Mouse (Mus musculus) spleen, adult 2 months (tissue): ENCODE results near the gene Sorbs1. TPM values are rescaled to one million over a fixed set of nuclear protein-coding genes. Genes with fewer than 3 reads are reported as not detected.

Experiments
- DNase-seq, 2 experiments: peaks; one replicate each; pipeline versions ENCODE4 v3.0.0 to v3.0.0-alpha.2; 2012 to 2021; ENCODE audit warnings: low spot score in 2 of 2, low read depth in 1 of 2
- H3K27ac ChIP-seq: fragments of 200-500 bp; 2 replicates; pipeline ENCODE4 v1.5.1; 2012; ENCODE audit warnings: low read length, inconsistent platforms; ENCODE audit not compliant: insufficient read depth
- H3K27me3 ChIP-seq: fragments of 200-500 bp; 2 replicates; pipeline ENCODE4 v1.6.1; 2012; ENCODE audit warnings: mild to moderate bottlenecking, moderate library complexity, low read length, inconsistent platforms; ENCODE audit not compliant: control insufficient read depth, insufficient read depth
- H3K36me3 ChIP-seq: fragments of 200-500 bp; 2 replicates; pipeline ENCODE4 v1.6.1; 2012; ENCODE audit warnings: mild to moderate bottlenecking, low read length, inconsistent platforms; ENCODE audit not compliant: control insufficient read depth, insufficient read depth
- H3K4me1 ChIP-seq: fragments of 200-500 bp; 2 replicates; pipeline ENCODE4 v1.6.1; 2011; ENCODE audit warnings: inconsistent platforms; ENCODE audit not compliant: control insufficient read depth, insufficient read depth, insufficient read length
- H3K4me3 ChIP-seq: fragments of 200-500 bp; 2 replicates; pipeline ENCODE4 v1.5.1; 2011; ENCODE audit warnings: mild to moderate bottlenecking, inconsistent platforms; ENCODE audit not compliant: insufficient read depth, insufficient read length; ENCODE audit errors: extremely low read depth
- CTCF ChIP-seq: fragments of 200-500 bp; IDR thresholded peaks from 2 replicates; pipeline ENCODE4 v1.5.1; 2011; ENCODE audit warnings: mild to moderate bottlenecking, inconsistent platforms; ENCODE audit not compliant: insufficient read depth, insufficient read length, insufficient replicate concordance; ENCODE audit errors: extremely low read depth
- POLR2A ChIP-seq: fragments of 200-500 bp; IDR thresholded peaks from 2 replicates; pipeline ENCODE4 v1.6.1; 2011; ENCODE audit warnings: low read depth, low read length, inconsistent platforms
- WGBS: fragments of 180-500 bp; shearing (Covaris S2); methylation state at CpG from one replicate; pipeline ENCODE4 v1.1.7; 2018; 5-methylcytosine and 5-hydroxymethylcytosine counted together
- polyA plus RNA-seq: library from polyadenylated mRNA; depleted of rRNA; stranded (reverse); fragments of >200 nt; gene quantifications from 2 replicates; pipeline ENCODE4 v1.2.3, GENCODE M21; 2012

Sorbs1 gene
- polyA plus RNA-seq, 1 experiment = 6.4 TPM

DNA sequence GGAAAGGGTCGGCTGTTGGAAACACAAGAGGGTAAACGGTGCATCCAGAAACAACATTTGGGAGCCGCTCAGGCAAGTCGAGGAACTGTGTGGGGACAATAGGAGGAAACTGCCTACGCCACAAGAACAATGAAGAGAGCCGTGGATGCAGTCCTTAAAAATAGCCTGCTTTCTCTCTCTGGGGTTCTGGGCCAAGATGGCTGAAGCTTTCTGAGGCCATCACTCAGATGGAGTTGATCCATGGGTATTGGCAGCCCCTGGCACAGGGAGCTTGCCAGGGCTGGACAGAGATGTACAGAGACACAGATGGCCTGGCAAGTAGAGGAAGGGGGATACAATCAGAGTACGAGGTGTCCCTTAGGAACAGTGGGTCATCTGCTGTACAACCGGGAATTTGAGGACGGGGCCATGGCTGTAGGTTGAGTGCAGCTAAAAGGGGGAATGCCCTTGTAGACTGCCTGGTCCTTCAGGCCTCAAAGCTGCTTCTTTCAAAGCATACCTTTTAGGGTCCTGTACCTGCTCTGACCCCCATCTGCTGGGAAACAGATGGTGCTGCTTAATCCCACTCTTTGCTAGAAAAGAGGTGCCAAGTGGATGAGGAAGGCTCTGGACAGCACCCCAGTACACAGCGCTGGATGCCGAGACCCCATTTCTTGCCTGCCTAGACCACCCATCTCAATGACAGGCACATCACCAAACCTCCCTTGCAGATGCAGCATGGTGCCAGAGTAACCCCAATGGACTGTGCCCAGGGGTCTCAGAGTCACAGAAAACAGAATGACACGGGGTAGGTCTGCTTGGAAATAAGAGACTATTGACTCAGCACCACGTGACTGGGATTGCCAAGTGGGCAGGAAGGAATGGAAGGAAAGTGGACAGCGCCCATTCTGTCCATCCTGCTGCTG, 117.6 kb downstream of the Sorbs1 start:
- Histone ChIP-seq H3K27me3 (no peaks in the 10 kb centered on the region), H3K36me3 (no peaks in the 10 kb centered on the region), H3K4me1 (no peaks in the 10 kb centered on the region), H3K4me3 (no peak overlapping the region), H3K27ac (no peak overlapping the region)
- DNase-seq = no peak
- TF ChIP-seq POLR2A (no peak), CTCF (no peak)
- WGBS = 82% methylated on average over 14 of the region's 14 CpGs

DNA sequence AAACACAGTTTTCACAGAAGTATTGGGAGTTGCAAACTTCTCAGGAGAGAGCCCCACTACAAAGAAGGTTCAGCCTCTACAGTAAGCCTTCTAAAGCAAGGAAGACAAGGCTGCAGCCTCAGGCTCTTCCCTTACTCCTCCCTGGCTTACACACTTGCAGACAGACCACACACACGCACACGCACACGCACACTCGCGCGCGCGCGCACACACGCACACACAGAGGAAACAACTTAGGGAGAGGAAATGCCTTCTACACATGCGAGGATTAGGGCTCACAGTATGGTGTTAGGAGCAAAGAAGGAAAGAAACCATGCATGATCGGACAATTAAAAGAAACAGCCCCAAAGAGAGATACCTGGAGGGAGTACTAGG, 118.3 kb downstream of the Sorbs1 start:
- H3K36me3 ChIP-seq = no peaks in the 10 kb centered on the region
- no peak for TF ChIP-seq POLR2A
- TF ChIP-seq CTCF = no peak
- H3K4me1 ChIP-seq = no peaks in the 10 kb centered on the region
- no peaks in the 10 kb centered on the region for H3K27me3 ChIP-seq
- H3K4me3 ChIP-seq = no peak overlapping the region
- WGBS = 54% methylated on average over 12 of the region's 12 CpGs
- no peak for DNase-seq
- H3K27ac ChIP-seq = no peak overlapping the region

DNA sequence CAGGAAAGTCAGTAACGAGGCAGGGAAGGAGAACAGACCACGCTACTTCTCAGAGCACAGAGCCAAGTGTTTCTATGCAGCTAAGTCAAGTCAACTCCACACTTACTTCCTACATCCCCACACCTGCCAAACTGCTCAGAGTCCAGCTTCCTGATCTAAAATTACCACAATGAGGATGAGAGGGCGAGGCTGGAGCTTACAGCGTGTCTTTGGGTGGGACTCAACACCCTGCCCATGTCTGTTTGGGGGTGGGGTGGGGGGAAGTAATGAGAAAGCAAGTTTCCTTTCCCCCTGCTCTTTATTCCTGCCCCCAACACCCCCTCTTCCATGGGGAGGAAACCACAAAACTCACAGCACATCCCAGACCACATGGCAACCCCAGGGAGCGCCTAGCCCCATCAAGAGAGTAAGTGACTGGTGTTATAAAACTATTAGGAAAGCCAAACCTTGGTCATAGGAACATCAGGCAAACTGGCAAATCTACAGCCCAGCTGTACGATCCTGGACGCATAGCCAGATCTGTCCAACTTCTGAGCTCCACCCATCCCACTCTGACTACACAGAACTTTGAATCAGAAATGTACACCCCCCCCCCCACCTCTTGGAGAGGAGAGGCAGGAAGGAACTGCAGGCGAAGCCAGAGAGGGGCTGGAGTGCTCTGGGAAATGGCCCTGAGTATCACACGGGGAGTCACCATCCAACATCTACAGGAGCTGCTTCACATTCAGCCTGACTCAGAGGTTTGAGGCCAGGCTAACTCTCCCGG, 118.8 kb downstream of the Sorbs1 start:
- Histone ChIP-seq H3K4me3 (no peak overlapping the region), H3K27ac (no peak overlapping the region), H3K4me1 (no peaks in the 10 kb centered on the region), H3K36me3 (no peaks in the 10 kb centered on the region), H3K27me3 (no peaks in the 10 kb centered on the region)
- 49% methylated on average over 10 of the region's 10 CpGs for WGBS
- DNase-seq = no peak
- TF ChIP-seq POLR2A (no peak), CTCF (no peak)

DNA sequence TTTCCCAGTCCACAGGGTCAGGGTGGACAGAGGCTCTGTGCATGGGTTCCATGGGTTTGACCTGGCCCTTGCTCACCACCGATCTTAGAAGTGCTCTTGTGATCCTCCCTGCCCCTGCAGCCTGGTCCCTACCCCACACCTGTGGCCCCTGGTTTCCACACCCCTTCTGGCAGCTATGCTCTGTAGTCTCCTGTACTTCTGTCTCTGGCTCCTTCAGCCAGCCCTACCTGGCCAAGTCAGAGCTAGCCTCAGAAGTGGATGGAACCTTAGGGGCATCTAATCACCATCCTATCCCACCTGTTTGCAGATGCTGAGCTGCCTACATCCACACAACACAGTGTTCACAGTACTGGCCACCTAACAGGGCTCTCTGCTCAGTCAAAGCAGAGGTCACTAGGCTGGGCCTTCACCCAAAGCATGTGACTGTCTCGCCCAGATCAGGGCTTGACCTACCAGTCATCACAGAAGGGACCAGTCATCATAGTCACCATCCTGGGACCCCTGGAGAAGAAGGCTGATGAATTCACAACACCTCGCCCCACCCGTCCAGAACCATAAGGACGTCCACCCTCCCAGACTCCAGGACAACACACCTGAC, 120.7 kb downstream of the Sorbs1 start:
- H3K4me1 ChIP-seq = no peaks in the 10 kb centered on the region
- no peak overlapping the region for H3K4me3 ChIP-seq
- no peak overlapping the region for H3K27ac ChIP-seq
- no peaks in the 10 kb centered on the region for H3K27me3 ChIP-seq
- no peak for TF ChIP-seq CTCF
- no peak for TF ChIP-seq POLR2A
- DNase-seq = no peak
- no peaks in the 10 kb centered on the region for H3K36me3 ChIP-seq
- 84% methylated on average over 5 of the region's 5 CpGs for WGBS

DNA sequence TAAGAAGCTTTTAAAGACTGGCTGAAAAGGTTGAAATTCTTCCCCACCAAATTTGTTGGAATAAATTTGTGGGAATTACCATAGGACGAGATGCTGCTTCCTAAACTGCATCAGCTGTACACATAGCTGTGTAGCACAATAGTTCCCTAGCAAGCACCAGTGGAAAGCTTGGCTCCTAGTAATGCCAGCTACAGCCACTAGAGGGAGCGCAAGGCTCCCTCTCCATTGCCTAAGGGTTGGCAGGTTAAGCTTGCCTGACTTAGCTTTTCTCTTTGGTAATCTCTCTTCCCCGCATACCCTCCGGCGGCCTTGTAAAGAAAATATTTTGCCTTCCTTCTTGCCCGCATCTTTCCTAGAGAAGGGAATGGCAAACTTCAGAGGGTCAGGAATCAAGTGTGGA, 122.1 kb downstream of the Sorbs1 start:
- TF ChIP-seq POLR2A = no peak
- TF ChIP-seq CTCF = peak; percentile 85; the same call in 1 of the 2 replicates
- Histone ChIP-seq H3K4me1 (no peaks in the 10 kb centered on the region), H3K36me3 (no peaks in the 10 kb centered on the region), H3K27ac (no peak overlapping the region), H3K27me3 (no peaks in the 10 kb centered on the region), H3K4me3 (no peak overlapping the region)
- WGBS = 17% methylated on average over 6 of the region's 6 CpGs
- peak; percentile 34 to 67 for DNase-seq

DNA sequence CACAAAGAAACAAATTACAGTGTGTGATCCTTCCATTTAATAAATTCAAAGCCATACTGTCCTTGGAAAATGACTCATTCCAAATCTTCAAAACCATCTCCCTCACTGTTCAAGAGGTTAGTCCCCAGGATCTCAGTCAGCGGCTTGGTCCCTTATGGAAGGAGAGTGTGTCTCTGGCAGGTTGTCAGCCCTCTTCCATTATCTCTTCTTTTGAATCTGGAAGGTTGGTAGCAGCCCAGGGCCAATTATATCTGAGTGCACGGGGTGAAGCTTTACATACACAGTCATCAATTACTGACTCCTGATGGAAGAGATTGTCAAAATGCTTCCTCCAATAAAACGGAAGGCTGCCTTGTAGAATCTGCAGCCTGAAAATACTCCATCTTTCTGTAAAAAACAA, 126.7 kb downstream of the Sorbs1 start:
- no peaks in the 10 kb centered on the region for H3K36me3 ChIP-seq
- H3K4me1 ChIP-seq = no peaks in the 10 kb centered on the region
- H3K27me3 ChIP-seq = no peaks in the 10 kb centered on the region
- no peak overlapping the region for H3K4me3 ChIP-seq
- WGBS = 91% methylated on average over 3 of the region's 3 CpGs
- H3K27ac ChIP-seq = no peak overlapping the region
- DNase-seq = no peak
- no peak for TF ChIP-seq CTCF
